Mouse (Mus musculus) midbrain, embryonic 15.5 days (tissue): ENCODE results near the gene Ezh1. TPM values are rescaled to one million over a fixed set of nuclear protein-coding genes. Genes with fewer than 3 reads are reported as not detected.

Source experiments
- ATAC-seq: fragments of 200-750 bp; cut with Nextera tagmentation; replicated peaks from 2 replicates; pipeline ENCODE4 v1.8.0; 2017; ENCODE audit warnings: moderate TSS enrichment
- H3K27ac ChIP-seq: fragments of 300-500 bp; sonication (generic); 2 replicates; pipeline ENCODE4 v1.5.1; 2015; ENCODE audit warnings: mild to moderate bottlenecking, inconsistent platforms
- H3K27me3 ChIP-seq: fragments of 300-500 bp; sonication (generic); replicated peaks from 2 replicates; pipeline ENCODE4 v1.6.1; 2015; ENCODE audit warnings: inconsistent platforms
- H3K36me3 ChIP-seq: fragments of 300-500 bp; sonication (generic); replicated peaks from 2 replicates; pipeline ENCODE4 v1.6.1; 2015; ENCODE audit warnings: inconsistent platforms
- H3K4me1 ChIP-seq: fragments of 300-500 bp; sonication (generic); 2 replicates; pipeline ENCODE4 v1.6.1; 2015; ENCODE audit warnings: inconsistent platforms
- H3K4me2 ChIP-seq: fragments of 300-500 bp; sonication (generic); 2 replicates; pipeline ENCODE4 v1.6.1; 2015; ENCODE audit warnings: inconsistent platforms, mild to moderate bottlenecking, moderate library complexity
- H3K4me3 ChIP-seq: fragments of 300-500 bp; sonication (generic); 2 replicates; pipeline ENCODE4 v1.5.1; 2015; ENCODE audit warnings: mild to moderate bottlenecking, inconsistent platforms
- H3K9ac ChIP-seq: fragments of 300-500 bp; sonication (generic); 2 replicates; pipeline ENCODE4 v1.6.1; 2015; ENCODE audit warnings: mild to moderate bottlenecking, inconsistent platforms
- H3K9me3 ChIP-seq: fragments of 300-500 bp; sonication (generic); 2 replicates; pipeline ENCODE4 v1.6.1; 2016; ENCODE audit warnings: inconsistent platforms
- WGBS: fragments of 180-500 bp; shearing (Covaris S2); methylation state at CpG from one replicate; pipeline ENCODE4 v1.1.7; 2015; ENCODE audit warnings: mixed read lengths; 5-methylcytosine and 5-hydroxymethylcytosine counted together
- polyA plus RNA-seq: library from polyadenylated mRNA; unstranded; fragments of >200 nt; fragmentation: Nextera tagmentation; extraction: Ambion mirVana; gene quantifications from 2 replicates; pipeline ENCODE4 v1.2.1, GENCODE M21; 2015

Ezh1 gene
- polyA plus RNA-seq, 1 experiment from 2014 or later, result 30.7 TPM

GRCm38 (mm10) chr11:101182771-101183517 is 43.3 kb downstream of the Ezh1 start:
- Histone ChIP-seq H3K4me2 (no peak overlapping the region), H3K9ac (no peak overlapping the region), H3K36me3 (0 out of 2 replicates have a peak, but pooled peaks cover 5% of the 10 kb centered on the region), H3K4me3 (no peak overlapping the region), H3K9me3 (no peaks in the 10 kb centered on the region), H3K4me1 (peaks cover 5% of the 10 kb centered on the region; the same call in 1 of the 2 replicates), H3K27ac (no peak overlapping the region), H3K27me3 (peaks cover 6% of the 10 kb centered on the region)
- ATAC-seq, result no peak
- 72% methylated on average over 14 of the region's 14 CpGs for WGBS

- H3K9me3 ChIP-seq, result no peaks in the 10 kb centered on the region
- no peak overlapping the region for H3K4me2 ChIP-seq
- 0 out of 2 replicates have a peak, but pooled peaks cover 5% of the 10 kb centered on the region for H3K36me3 ChIP-seq
- peaks cover 16% of the 10 kb centered on the region for H3K27me3 ChIP-seq
- H3K27ac ChIP-seq, result no peak overlapping the region
- no peak overlapping the region for H3K4me3 ChIP-seq
- WGBS, result 91% methylated on average over 11 of the region's 11 CpGs
- ATAC-seq, result no peak
- no peak overlapping the region for H3K9ac ChIP-seq
- peaks cover 14% of the 10 kb centered on the region for H3K4me1 ChIP-seq
These were observed 44.3 kb downstream of the Ezh1 start for GRCm38 (mm10) chr11:101181961-101182360.

DNA sequence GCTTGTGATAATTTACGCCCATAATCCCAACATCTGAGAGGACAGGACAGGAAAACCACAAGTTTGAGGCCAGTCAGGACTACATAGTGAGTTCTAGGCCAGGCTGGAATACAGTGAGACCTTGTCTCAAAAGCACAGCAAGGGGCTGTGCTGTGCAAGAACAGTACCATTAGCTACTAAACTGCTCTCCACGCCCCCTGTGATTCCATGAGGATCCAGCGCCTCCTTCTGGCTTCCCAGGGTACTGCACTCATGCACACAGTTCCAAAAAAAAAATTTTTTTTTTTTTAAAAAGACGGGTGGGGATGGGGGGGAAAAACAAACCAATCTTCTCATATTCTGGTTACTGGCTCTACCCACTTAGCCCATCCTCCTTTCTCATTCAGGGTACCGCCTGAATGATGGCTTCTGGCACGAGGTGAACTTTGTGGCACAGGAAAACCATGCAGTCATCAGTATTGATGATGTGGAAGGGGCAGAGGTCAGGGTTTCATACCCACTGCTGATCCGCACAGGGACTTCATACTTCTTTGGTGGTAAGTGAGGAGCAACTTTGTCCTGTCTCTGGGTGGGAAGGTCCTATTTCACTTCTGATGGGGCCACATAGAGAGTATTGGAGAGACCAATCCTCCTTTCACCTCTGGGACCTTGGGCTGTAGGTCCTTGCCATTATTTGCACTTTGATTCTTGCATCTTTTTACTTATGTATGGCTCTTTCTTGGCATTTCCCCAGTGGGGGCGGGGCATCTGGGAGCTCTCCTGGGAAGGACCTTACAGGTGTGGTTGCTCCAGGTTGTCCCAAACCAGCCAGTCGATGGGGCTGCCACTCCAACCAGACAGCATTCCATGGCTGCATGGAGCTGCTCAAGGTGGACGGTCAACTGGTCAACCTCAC is 45.2 kb downstream of the Ezh1 start:
- Histone ChIP-seq H3K36me3 (0 out of 2 replicates have a peak, but pooled peaks cover 5% of the 10 kb centered on the region), H3K9ac (no peak overlapping the region), H3K4me3 (no peak overlapping the region), H3K9me3 (no peaks in the 10 kb centered on the region), H3K4me2 (no peak overlapping the region), H3K27ac (no peak overlapping the region), H3K4me1 (peaks cover 21% of the 10 kb centered on the region), H3K27me3 (peaks cover 18% of the 10 kb centered on the region)
- no peak for ATAC-seq
- 44% methylated on average over 10 of the region's 10 CpGs for WGBS

GRCm38 (mm10) chr11:101180261-101180660 is 46.0 kb downstream of the Ezh1 start:
- Histone ChIP-seq H3K9ac (no peak overlapping the region), H3K4me2 (no peak overlapping the region), H3K4me1 (peaks cover 27% of the 10 kb centered on the region), H3K36me3 (0 out of 2 replicates have a peak, but pooled peaks cover 5% of the 10 kb centered on the region), H3K27ac (no peak overlapping the region), H3K9me3 (no peaks in the 10 kb centered on the region), H3K4me3 (no peak overlapping the region), H3K27me3 (peaks cover 18% of the 10 kb centered on the region)
- no peak for ATAC-seq
- 67% methylated on average over 17 of the region's 17 CpGs for WGBS

- peaks cover 36% of the 10 kb centered on the region for H3K4me1 ChIP-seq
- H3K36me3 ChIP-seq, result 0 out of 2 replicates have a peak, but pooled peaks cover 5% of the 10 kb centered on the region
- H3K27me3 ChIP-seq, result peaks cover 25% of the 10 kb centered on the region
- 75% methylated on average over 15 of the region's 15 CpGs for WGBS
- no peak overlapping the region for H3K4me3 ChIP-seq
- H3K9ac ChIP-seq, result no peak overlapping the region
- ATAC-seq, result no peak
- no peak overlapping the region for H3K4me2 ChIP-seq
- no peak overlapping the region for H3K27ac ChIP-seq
- H3K9me3 ChIP-seq, result no peaks in the 10 kb centered on the region
These were observed 47.0 kb downstream of the Ezh1 start for GRCm38 (mm10) chr11:101179306-101179705.

- no peak overlapping the region for H3K4me2 ChIP-seq
- H3K27me3 ChIP-seq, result peaks cover 25% of the 10 kb centered on the region
- 50% methylated on average over 36 of the region's 36 CpGs for WGBS
- no peaks in the 10 kb centered on the region for H3K9me3 ChIP-seq
- H3K9ac ChIP-seq, result no peak overlapping the region
- no peak overlapping the region for H3K27ac ChIP-seq
- 0 out of 2 replicates have a peak overlapping the region, but pooled peaks have one; percentile 1 for H3K4me3 ChIP-seq
- ATAC-seq, result no peak
- H3K36me3 ChIP-seq, result 0 out of 2 replicates have a peak, but pooled peaks cover 4% of the 10 kb centered on the region
- H3K4me1 ChIP-seq, result peaks cover 46% of the 10 kb centered on the region
These were observed 47.9 kb downstream of the Ezh1 start for GRCm38 (mm10) chr11:101178061-101179058.

- H3K27ac ChIP-seq, result no peak overlapping the region
- H3K4me2 ChIP-seq, result peak overlapping the region; percentile 57
- 23% methylated on average over 22 of the region's 22 CpGs for WGBS
- H3K4me3 ChIP-seq, result peak overlapping the region; percentile 43
- peaks cover 56% of the 10 kb centered on the region for H3K4me1 ChIP-seq
- ATAC-seq, result no peak; the same call in 1 of the 2 replicates
- peaks cover 25% of the 10 kb centered on the region for H3K27me3 ChIP-seq
- H3K9ac ChIP-seq, result 0 out of 2 replicates have a peak overlapping the region, but pooled peaks have one; percentile 46
- H3K9me3 ChIP-seq, result no peaks in the 10 kb centered on the region
- H3K36me3 ChIP-seq, result no peaks in the 10 kb centered on the region
These were observed 49.1 kb downstream of the Ezh1 start for GRCm38 (mm10) chr11:101176933-101177773.

- Histone ChIP-seq H3K9me3 (no peaks in the 10 kb centered on the region), H3K4me3 (peak overlapping the region; percentile 43), H3K9ac (peak overlapping the region; percentile 46), H3K27ac (peak overlapping the region; percentile 66), H3K4me2 (peak overlapping the region; percentile 57), H3K27me3 (peaks cover 25% of the 10 kb centered on the region), H3K36me3 (no peaks in the 10 kb centered on the region), H3K4me1 (peaks cover 63% of the 10 kb centered on the region)
- under 1% methylated on average over 25 of the region's 25 CpGs for WGBS
- ATAC-seq, result no peak
These were observed 50.1 kb downstream of the Ezh1 start for GRCm38 (mm10) chr11:101176117-101176691.

DNA sequence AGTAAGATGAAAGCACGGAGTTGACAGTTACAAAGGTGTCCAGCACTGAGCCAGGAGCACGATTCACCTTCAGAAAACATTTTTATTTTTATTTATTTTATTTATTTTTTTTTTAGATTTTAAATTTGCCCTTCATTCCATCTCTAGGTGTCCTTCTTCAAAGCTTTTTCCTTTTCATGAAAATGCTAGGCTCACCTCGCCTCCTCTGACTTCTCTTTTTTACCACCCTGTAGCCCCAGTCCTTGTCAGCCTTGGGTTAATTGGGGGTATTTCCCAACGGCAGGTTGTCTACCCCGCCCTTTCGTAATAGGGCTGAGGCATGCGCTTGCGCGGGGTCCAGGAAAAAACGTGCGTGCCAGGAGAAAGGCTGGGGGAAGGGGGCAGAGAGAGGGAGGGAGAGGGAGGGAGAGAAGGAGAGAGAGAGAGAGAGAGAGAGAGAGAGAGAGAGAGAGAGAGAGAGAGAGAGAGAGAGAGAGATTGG is 50.6 kb downstream of the Ezh1 start:
- ATAC-seq, result no peak
- peaks cover 25% of the 10 kb centered on the region for H3K27me3 ChIP-seq
- peak overlapping the region; percentile 46 for H3K9ac ChIP-seq
- peaks cover 67% of the 10 kb centered on the region for H3K4me1 ChIP-seq
- no peaks in the 10 kb centered on the region for H3K36me3 ChIP-seq
- H3K4me3 ChIP-seq, result peak overlapping the region; percentile 43
- H3K9me3 ChIP-seq, result no peaks in the 10 kb centered on the region
- H3K4me2 ChIP-seq, result peak overlapping the region; percentile 57
- peak overlapping the region; percentile 66; the same call in 1 of the 2 replicates for H3K27ac ChIP-seq
- 8% methylated on average over 11 of the region's 11 CpGs for WGBS

GRCm38 (mm10) chr11:101174851-101175628 is 51.2 kb downstream of the Ezh1 start, which contains the start of gene Ccr10:
Gene Ccr10 (minus strand): TSS chr11:101175443.
- peak within 1 kb of the TSS; percentile 43 for H3K4me3 ChIP-seq
- no peaks in the 10 kb centered on the region for H3K36me3 ChIP-seq
- peaks cover 25% of the 10 kb centered on the region for H3K27me3 ChIP-seq
- ATAC-seq, result no peak
- H3K4me1 ChIP-seq, result peaks cover 74% of the 10 kb centered on the region
- H3K9me3 ChIP-seq, result no peaks in the 10 kb centered on the region
- H3K9ac ChIP-seq, result peak within 1 kb of the TSS; percentile 46
- WGBS, result 19% methylated on average over 14 of the region's 14 CpGs
- peak within 1 kb of the TSS; percentile 57 for H3K4me2 ChIP-seq
- H3K27ac ChIP-seq, result peak within 1 kb of the TSS; percentile 66
